ENCODE assay signal across 8 mouse cellular contexts in genomic region chr11:103267346-103268219, GRCm38 (mm10). TPM values are rescaled to one million over a fixed set of nuclear protein-coding genes. Genes with fewer than 3 reads are reported as not detected.
DNase-seq lines count a peak whose midpoint lies in the region; ATAC-seq and TF ChIP-seq lines count a peak whose summit lies in the region.

TSS of gene Map3k14 (minus strand) at chr11:103267472.

- H3K4me3 ChIP-seq in gastrocnemius, adult 2 months: peak within 1 kb of the TSS; percentile 78
- peak within 1 kb of the TSS; percentile 71 for H3K4me3 ChIP-seq in hindbrain, postnatal 0 days (ENCODE audit: low read length)
- H3K4me3 ChIP-seq in left cerebral cortex, adult 2 months: peak within 1 kb of the TSS; percentile 87

- H3K27ac ChIP-seq in gastrocnemius, adult 2 months: peak within 1 kb of the TSS; percentile 98
- H3K27ac ChIP-seq in hindbrain, postnatal 0 days: peak within 1 kb of the TSS; percentile 87
- peak within 1 kb of the TSS; percentile 90 for H3K27ac ChIP-seq in left cerebral cortex, adult 2 months

- peak; percentile 85 for ATAC-seq in common myeloid progenitor, adult 5-6 weeks (replicated peaks; ENCODE audit: low read depth, poor library complexity, severe bottlenecking)
- ATAC-seq in hindbrain, postnatal 0 days: peak; percentile 99
- peak; percentile 83 for ATAC-seq in megakaryocyte, adult 5-6 weeks (ENCODE audit: poor library complexity, severe bottlenecking)

- H3K4me1 ChIP-seq in hindbrain, postnatal 0 days (ENCODE audit: insufficient read depth, low read length): peaks cover 12% of the 10 kb centered on the region

- H3K9me3 ChIP-seq in hindbrain, postnatal 0 days (ENCODE audit: low read length): no peaks in the 10 kb centered on the region

- peak within 1 kb of the TSS; percentile 61 for H3K9ac ChIP-seq in hindbrain, postnatal 0 days (replicated peaks; ENCODE audit: low read length)

- under 1% methylated on average over 53 of the region's 55 CpGs for WGBS in hindbrain, postnatal 0 days

- intact Hi-C loops in gastrocnemius, adult 2 months (cut with DNase I): loop anchor here (2.0 to 5.0 kb wide), 2 partner anchors 21 to 35 kb away; no protein-coding TSS in a partner anchor
- intact Hi-C loops in left cerebral cortex, adult 2 months (cut with DNase I): loop anchor here (1.0 to 5.0 kb wide), 5 partner anchors 34 to 95 kb away; partner anchors contain the start of gene Fmnl1

- peak within 1 kb of the TSS; percentile 90 for H3K4me2 ChIP-seq in hindbrain, postnatal 0 days (ENCODE audit: low read depth, low read length)

- DNase-seq in ZHBTc4 (ENCODE audit: low read depth, low spot score): peak; percentile 99
- DNase-seq in gastrocnemius, adult 2 months: peak; percentile 100
- peak; percentile 99 for DNase-seq in hindbrain, postnatal 0 days (ENCODE audit: low spot score)
- peak; percentile 98 to 99 for DNase-seq in left cerebral cortex, adult 2 months (ENCODE audit: extremely low spot score in 1 of 2, low spot score in 2 of 2)
- peak; percentile 99 to 100 for DNase-seq in right cerebral cortex, adult 2 months (ENCODE audit: low spot score in 2 of 2)
- DNase-seq in urinary bladder, postnatal 14 days (ENCODE audit: low spot score): peak; percentile 99

- H3K27me3 ChIP-seq in hindbrain, postnatal 0 days (ENCODE audit: insufficient read depth, low read length): no peaks in the 10 kb centered on the region

- TF ChIP-seq CTCF in gastrocnemius, adult 2 months (IDR thresholded peaks at IDR 0.05): no peak
- no peak for TF ChIP-seq CTCF in hindbrain, postnatal 0 days (IDR thresholded peaks at IDR 0.05; ENCODE audit: low read depth)
- no peak for TF ChIP-seq CTCF in left cerebral cortex, adult 2 months (IDR thresholded peaks at IDR 0.05)

- H3K36me3 ChIP-seq in hindbrain, postnatal 0 days (ENCODE audit: insufficient read depth, low read length): no peaks in the 10 kb centered on the region

RNA-seq across cellular contexts. Expression of gene Map3k14, which starts in this region (rescaled TPM):
- total RNA-seq in common myeloid progenitor, adult 5-6 weeks (2017): 3.7 and 18.4 TPM in 2 replicates
- 1 to 10 TPM; 4.1 to 4.2 TPM for total RNA-seq in gastrocnemius, adult 2 months (2021)
- 6.7 and 9.3 TPM in 2 replicates for total RNA-seq in hindbrain, postnatal 0 days (2014; rRNA removed)
- polyA plus RNA-seq in hindbrain, postnatal 0 days (2015; fragmentation: Nextera tagmentation; extraction: Ambion mirVana): 1.2 and 1.5 TPM in 2 replicates
- 1 to 10 TPM; 4.4 to 4.9 TPM for total RNA-seq in left cerebral cortex, adult 2 months (2021)
- 14.5 and 16.6 TPM in 2 replicates for total RNA-seq in megakaryocyte, adult 5-6 weeks (2015)
- 15.4 and 15.7 TPM in 2 replicates for total RNA-seq in megakaryocyte, adult 5-6 weeks (2017)

Comparison
In these comparisons a context has a peak if more than half of its experiments do, and no peak if none do; other contexts are left out.
1. Peak in every context shown above with its lines: DNase-seq, ATAC-seq, H3K4me3 ChIP-seq and H3K27ac ChIP-seq.